Mouse (Mus musculus) skeletal muscle tissue, adult 2 months (tissue): Measurements from ENCODE around the gene Parp8.

Experiments
- DNase-seq: peaks from one replicate; pipeline ENCODE4 v3.0.0-alpha.2; 2012; ENCODE audit warnings: low read depth, low spot score

The Parp8 gene

GRCm38 (mm10) chr13:116843937-116844336 is 181.4 kb downstream of the Parp8 start:
- no peak for DNase-seq

DNA sequence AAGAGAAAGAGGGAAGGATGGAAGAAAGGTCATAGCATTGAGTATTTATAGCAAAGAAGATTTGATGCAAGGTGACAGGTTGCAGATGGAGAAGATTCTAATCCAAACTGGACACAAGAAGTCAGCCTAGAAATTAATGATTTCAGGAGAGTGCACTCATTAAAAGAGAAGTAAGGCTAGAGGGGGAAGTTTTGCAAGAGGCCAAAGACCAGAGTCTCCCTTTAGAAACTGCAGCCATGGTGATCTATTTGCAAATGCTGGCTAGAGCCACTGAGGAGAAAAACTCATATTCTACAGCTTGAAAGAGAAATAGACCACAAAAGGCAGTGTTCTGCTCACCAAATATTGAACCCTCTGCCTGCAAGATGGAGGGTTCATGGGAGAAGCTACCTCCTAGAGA is 194.4 kb downstream of the Parp8 start:
- no peak for DNase-seq

- no peak for DNase-seq
Observed at GRCm38 (mm10) chr13:116829015-116829414, 196.3 kb downstream of the Parp8 start.

- no peak for DNase-seq
Observed at GRCm38 (mm10) chr13:116811456-116811855, 213.9 kb downstream of the Parp8 start.
